Mouse (Mus musculus) hindbrain, postnatal 0 days (tissue): ENCODE measurements around the gene Fam161b. TPM values are rescaled to one million over a fixed set of nuclear protein-coding genes. Genes with fewer than 3 reads are reported as not detected.
A peak's percentile ranks its signal among the peaks of the same experiment; 100 is the strongest.

Experiments used
- ATAC-seq: fragments of 200-750 bp; cut with Nextera tagmentation; 2 replicates; pipeline ENCODE4 v1.8.0; 2017; ENCODE audit warnings: mild to moderate bottlenecking, moderate TSS enrichment, moderate library complexity
- DNase-seq: peaks from one replicate; pipeline ENCODE4 v3.0.0-alpha.2; 2015; ENCODE audit warnings: low spot score
- H3K27ac ChIP-seq: fragments of 300-500 bp; sonication (generic); 2 replicates; pipeline ENCODE4 v1.5.1; 2014; ENCODE audit warnings: mild to moderate bottlenecking
- H3K27me3 ChIP-seq: fragments of 300-500 bp; sonication (generic); 2 replicates; pipeline ENCODE4 v1.6.1; 2014; ENCODE audit warnings: low read length, mixed read lengths; ENCODE audit not compliant: insufficient read depth
- H3K36me3 ChIP-seq: fragments of 300-500 bp; sonication (generic); 2 replicates; pipeline ENCODE4 v1.6.1; 2014; ENCODE audit warnings: low read length, mixed read lengths; ENCODE audit not compliant: insufficient read depth
- H3K4me1 ChIP-seq: fragments of 300-500 bp; sonication (generic); 2 replicates; pipeline ENCODE4 v1.6.1; 2014; ENCODE audit warnings: antibody characterized with exemption, low read length, mixed read lengths; ENCODE audit not compliant: insufficient read depth
- H3K4me2 ChIP-seq: fragments of 300-500 bp; sonication (generic); 2 replicates; pipeline ENCODE4 v1.6.1; 2014; ENCODE audit warnings: low read depth, mild to moderate bottlenecking, low read length, moderate library complexity, mixed read lengths
- H3K4me3 ChIP-seq: fragments of 300-500 bp; sonication (generic); 2 replicates; pipeline ENCODE4 v1.5.1; 2014; ENCODE audit warnings: low read length
- H3K9ac ChIP-seq: fragments of 300-500 bp; sonication (generic); replicated peaks from 2 replicates; pipeline ENCODE4 v1.6.1; 2014; ENCODE audit warnings: mild to moderate bottlenecking, low read length, moderate library complexity, mixed read lengths
- H3K9me3 ChIP-seq: fragments of 300-500 bp; sonication (generic); 2 replicates; pipeline ENCODE4 v1.6.1; 2016; ENCODE audit warnings: low read length, mixed read lengths
- CTCF ChIP-seq: IDR thresholded peaks from 2 replicates; pipeline ENCODE4 v1.5.1; 2016; ENCODE audit warnings: antibody characterized with exemption, control low read depth, low read depth
- WGBS: fragments of 180-500 bp; shearing (Covaris S2); extraction: QIAGEN DNeasy Blood & Tissue Kit; methylation state at CpG from one replicate; pipeline ENCODE4 v1.1.7; 2014; 5-methylcytosine and 5-hydroxymethylcytosine counted together
- polyA plus RNA-seq: library from polyadenylated mRNA; unstranded; fragments of >200 nt; fragmentation: Nextera tagmentation; extraction: Ambion mirVana; gene quantifications from 2 replicates; pipeline ENCODE4 v1.2.1, GENCODE M21; 2015
- total RNA-seq: library from RNA; depleted of rRNA; stranded (reverse); fragments of >200 nt; gene quantifications from 2 replicates; pipeline ENCODE4 v1.2.3, GENCODE M21; 2014

Fam161b gene
- total and polyA plus RNA-seq, 2 experiments from 2014 or later: 9.7 to 9.8 TPM

- no peaks in the 10 kb centered on the region for H3K9me3 ChIP-seq
- no peak overlapping the region for H3K4me2 ChIP-seq
- DNase-seq: peak; percentile 26
- TF ChIP-seq CTCF: no peak
- no peak overlapping the region for H3K9ac ChIP-seq
- H3K36me3 ChIP-seq: peaks cover 14% of the 10 kb centered on the region; the same call in 1 of the 2 replicates
- 61% methylated on average over 5 of the region's 5 CpGs for WGBS
- H3K4me1 ChIP-seq: no peaks in the 10 kb centered on the region
- no peaks in the 10 kb centered on the region for H3K27me3 ChIP-seq
- H3K4me3 ChIP-seq: no peak overlapping the region
- ATAC-seq: no peak
- peak overlapping the region; percentile 45 for H3K27ac ChIP-seq
Observed at GRCm38 (mm10) chr12:84384644-84385081, 23.0 kb upstream of the Fam161b start.

GRCm38 (mm10) chr12:84382369-84382768 lies 20.7 kb upstream of the Fam161b start:
- DNase-seq: no peak
- H3K9me3 ChIP-seq: no peaks in the 10 kb centered on the region
- ATAC-seq: no peak

GRCm38 (mm10) chr12:84373831-84374481 lies 12.3 kb upstream of the Fam161b start:
- no peak for TF ChIP-seq CTCF
- Histone ChIP-seq H3K4me3 (no peak overlapping the region), H3K9me3 (no peaks in the 10 kb centered on the region), H3K9ac (no peak overlapping the region), H3K27me3 (no peaks in the 10 kb centered on the region), H3K27ac (no peak overlapping the region), H3K4me2 (no peak overlapping the region), H3K36me3 (peaks cover 60% of the 10 kb centered on the region), H3K4me1 (no peaks in the 10 kb centered on the region)
- DNase-seq (no peak), ATAC-seq (no peak)
- WGBS: 77% methylated on average over 6 of the region's 6 CpGs

More at GRCm38 (mm10) chr12:84382369-84382768, 20.7 kb upstream of the Fam161b start:
- no peak overlapping the region for H3K27ac ChIP-seq
- no peaks in the 10 kb centered on the region for H3K4me1 ChIP-seq
- no peak overlapping the region for H3K9ac ChIP-seq
- no peaks in the 10 kb centered on the region for H3K27me3 ChIP-seq
- H3K4me3 ChIP-seq: no peak overlapping the region
- no peak for TF ChIP-seq CTCF
- WGBS: 88% methylated on average over 4 of the region's 4 CpGs
- H3K36me3 ChIP-seq: peaks cover 9% of the 10 kb centered on the region; the same call in 1 of the 2 replicates
- H3K4me2 ChIP-seq: no peak overlapping the region

- Histone ChIP-seq H3K4me1 (no peaks in the 10 kb centered on the region), H3K9ac (no peak overlapping the region), H3K27ac (no peak overlapping the region), H3K36me3 (peaks cover 61% of the 10 kb centered on the region), H3K4me3 (no peak overlapping the region), H3K9me3 (no peaks in the 10 kb centered on the region), H3K4me2 (no peak overlapping the region), H3K27me3 (no peaks in the 10 kb centered on the region)
- ATAC-seq (no peak), DNase-seq (no peak)
- no peak for TF ChIP-seq CTCF
- WGBS: 93% methylated on average over 5 of the region's 5 CpGs
Observed at GRCm38 (mm10) chr12:84371647-84372046, 10.0 kb upstream of the Fam161b start.

- WGBS: 73% methylated on average over 9 of the region's 9 CpGs
- Histone ChIP-seq H3K27ac (no peak overlapping the region), H3K9ac (no peak overlapping the region), H3K27me3 (no peaks in the 10 kb centered on the region), H3K36me3 (peaks cover 37% of the 10 kb centered on the region), H3K9me3 (no peaks in the 10 kb centered on the region), H3K4me1 (peaks cover 8% of the 10 kb centered on the region; the same call in 1 of the 2 replicates), H3K4me2 (no peak overlapping the region), H3K4me3 (no peak overlapping the region)
- DNase-seq: no peak
- ATAC-seq: no peak
- TF ChIP-seq CTCF: no peak
Observed at GRCm38 (mm10) chr12:84366971-84367370, 5.3 kb upstream of the Fam161b start.

GRCm38 (mm10) chr12:84365137-84365536 lies 3.5 kb upstream of the Fam161b start:
- DNase-seq (no peak), ATAC-seq (no peak)
- no peak for TF ChIP-seq CTCF
- Histone ChIP-seq H3K4me2 (no peak overlapping the region), H3K4me3 (no peak overlapping the region), H3K36me3 (peaks cover 19% of the 10 kb centered on the region), H3K27me3 (no peaks in the 10 kb centered on the region), H3K4me1 (peaks cover 8% of the 10 kb centered on the region; the same call in 1 of the 2 replicates), H3K9ac (no peak overlapping the region), H3K9me3 (no peaks in the 10 kb centered on the region), H3K27ac (no peak overlapping the region)
- 98% methylated on average over 6 of the region's 6 CpGs for WGBS

GRCm38 (mm10) chr12:84364291-84364690 lies 2.7 kb upstream of the Fam161b start:
- Histone ChIP-seq H3K4me1 (peaks cover 8% of the 10 kb centered on the region; the same call in 1 of the 2 replicates), H3K4me2 (no peak overlapping the region), H3K36me3 (peaks cover 11% of the 10 kb centered on the region), H3K27me3 (no peaks in the 10 kb centered on the region), H3K27ac (no peak overlapping the region), H3K4me3 (no peak overlapping the region), H3K9me3 (no peaks in the 10 kb centered on the region), H3K9ac (no peak overlapping the region)
- TF ChIP-seq CTCF: no peak
- no peak for DNase-seq
- 86% methylated on average over 9 of the region's 9 CpGs for WGBS
- no peak for ATAC-seq
